Mouse (Mus musculus) ES-E14 (cell line): ENCODE results near the gene Xbp1.

ENCODE experiments used
- CHD2 ChIP-seq: IDR thresholded peaks from 2 replicates; pipeline ENCODE4 v1.6.1; 2014; ENCODE audit warnings: mild to moderate bottlenecking, low read depth, low read length, inconsistent platforms
- HCFC1 ChIP-seq: IDR thresholded peaks from 2 replicates; pipeline ENCODE4 v1.6.1; 2012; ENCODE audit warnings: low read length, inconsistent platforms, borderline replicate concordance; ENCODE audit not compliant: insufficient read depth
- MAFK ChIP-seq: IDR thresholded peaks from 2 replicates; pipeline ENCODE4 v1.6.1; 2014; ENCODE audit warnings: mild to moderate bottlenecking, low read depth, low read length, inconsistent platforms; ENCODE audit not compliant: insufficient read depth
- ZC3H11A ChIP-seq: IDR thresholded peaks from 2 replicates; pipeline ENCODE4 v1.6.1; 2012; ENCODE audit warnings: low read depth, mild to moderate bottlenecking, inconsistent platforms, low read length, borderline replicate concordance
- ZNF384 ChIP-seq: IDR thresholded peaks from 2 replicates; pipeline ENCODE4 v1.6.1; 2012; ENCODE audit warnings: low read depth, low read length, inconsistent platforms

DNA sequence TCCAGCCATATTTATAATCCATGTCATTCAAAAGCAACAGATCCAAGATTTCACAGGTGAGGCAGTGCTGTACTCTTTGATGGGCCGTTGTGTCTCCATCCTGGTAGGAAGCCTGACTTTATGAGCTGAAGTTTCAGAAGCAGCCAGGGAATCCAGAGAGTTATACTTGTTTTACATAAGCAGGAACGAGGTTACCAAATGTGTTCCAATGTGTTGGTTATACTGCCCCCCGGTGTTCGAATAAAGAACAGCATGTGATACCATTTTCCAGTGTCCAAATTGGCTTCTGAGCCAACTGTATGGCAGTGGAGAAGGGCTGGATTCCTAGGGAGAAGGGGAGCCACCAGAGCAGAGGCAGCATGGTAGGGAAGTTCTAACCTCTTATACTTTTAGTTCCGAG is 46.3 kb upstream of the Xbp1 start:
- 0 out of 2 replicates have a peak, but pooled peaks have one; percentile 31 for TF ChIP-seq ZC3H11A
- no peak for TF ChIP-seq CHD2
- TF ChIP-seq ZNF384: no peak
- no peak for TF ChIP-seq HCFC1
- no peak for TF ChIP-seq MAFK
